Mouse (Mus musculus): Measurements from ENCODE around the gene Myo7a. TPM values are rescaled to one million over a fixed set of nuclear protein-coding genes. Genes with fewer than 3 reads are reported as not detected.

Myo7a gene
- polyA plus RNA-seq, 1 experiment: 23.0 TPM

GRCm38 (mm10) chr7:98145842-98146446 is 26.6 kb upstream of the Myo7a start:
- DNase-seq (ENCODE audit: low read depth, low spot score): no peak
- WGBS: 76% methylated on average over 12 of the region's 12 CpGs

DNA sequence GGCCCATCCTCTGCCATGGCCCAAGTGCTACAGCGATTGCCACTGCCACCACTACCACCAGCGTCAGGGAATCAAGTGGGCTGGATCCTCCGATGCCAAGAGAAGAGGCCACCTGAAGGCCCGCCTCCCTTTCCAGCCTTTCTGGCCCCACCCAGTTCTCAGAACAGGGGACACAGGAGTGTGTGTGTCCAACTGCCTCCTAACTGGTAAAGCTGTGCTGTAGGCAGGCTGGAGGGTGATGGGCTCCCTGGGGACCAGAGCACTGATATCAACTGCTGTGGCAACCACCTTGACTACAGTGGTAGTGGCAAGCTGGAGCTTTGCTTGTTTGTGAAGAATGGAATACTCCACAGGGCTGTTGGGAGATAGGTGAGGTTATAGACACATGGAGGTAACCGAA is 26.1 kb upstream of the Myo7a start, which contains the start of gene Omp:
Gene Omp, minus strand, starts transcription at position 101 of the 400 bp plus-strand sequence.
- DNase-seq (ENCODE audit: low read depth, low spot score): no peak
- 80% methylated on average over 5 of the region's 5 CpGs for WGBS

DNA sequence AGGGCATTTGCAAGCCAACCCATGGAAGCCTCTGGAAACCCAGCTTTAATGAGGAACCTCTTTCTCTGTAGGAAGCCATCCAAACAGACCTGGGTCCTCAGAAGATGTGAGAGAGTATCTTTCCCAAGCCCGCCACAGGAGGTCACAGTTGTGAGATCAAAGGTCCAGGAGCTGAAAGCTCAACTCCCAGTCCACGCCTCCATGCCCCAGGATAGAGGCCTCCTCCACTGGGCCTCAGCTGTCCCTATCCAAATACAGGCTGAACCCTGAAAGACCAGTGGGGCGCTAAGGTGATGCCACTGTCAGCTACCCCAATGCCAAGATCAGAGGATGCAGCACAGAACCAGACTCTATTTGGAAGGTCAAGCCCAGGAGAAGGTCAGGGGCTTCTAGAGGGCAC is 23.3 kb upstream of the Myo7a start:
- DNase-seq (ENCODE audit: low read depth, low spot score): no peak
- WGBS: 77% methylated on average over 3 of the region's 3 CpGs

- no peak for DNase-seq (ENCODE audit: low read depth, low spot score)
- 85% methylated on average over 8 of the region's 8 CpGs for WGBS
Measured at GRCm38 (mm10) chr7:98142247-98142646, 22.9 kb upstream of the Myo7a start.

- 44% methylated on average over 3 of the region's 3 CpGs for WGBS
- DNase-seq (ENCODE audit: low read depth, low spot score): no peak
Measured at GRCm38 (mm10) chr7:98141206-98141605, 21.9 kb upstream of the Myo7a start.

- WGBS: 37% methylated on average over 2 of the region's 2 CpGs
- no peak for DNase-seq (ENCODE audit: low read depth, low spot score)
Measured at GRCm38 (mm10) chr7:98140597-98140996, 21.3 kb upstream of the Myo7a start.

GRCm38 (mm10) chr7:98139216-98139615 is 19.9 kb upstream of the Myo7a start:
- WGBS: 67% methylated on average over 9 of the region's 9 CpGs
- no peak for DNase-seq (ENCODE audit: low read depth, low spot score)

- no peak for DNase-seq (ENCODE audit: low read depth, low spot score)
- WGBS: 82% methylated on average over 2 of the region's 2 CpGs
Measured at GRCm38 (mm10) chr7:98137995-98138394, 18.7 kb upstream of the Myo7a start.

DNA sequence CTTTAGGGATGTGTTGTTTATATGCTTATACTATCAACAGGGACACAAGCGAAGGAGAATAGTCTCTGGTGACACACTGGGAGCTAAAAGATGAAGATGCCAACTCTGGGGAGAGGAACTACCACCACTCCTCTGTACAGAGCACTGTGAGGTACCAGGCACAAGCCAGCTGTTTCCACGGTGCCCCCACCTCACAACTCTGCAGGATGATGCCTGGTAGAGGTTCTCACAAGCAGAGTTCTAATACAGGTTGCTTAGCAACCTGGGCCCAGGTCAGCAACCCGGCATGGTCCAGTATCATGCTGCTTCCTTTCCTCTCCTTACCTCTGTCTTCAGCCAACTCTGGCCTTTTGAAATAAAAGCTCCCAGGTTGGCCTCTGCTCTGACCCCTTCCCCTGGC is 18.3 kb upstream of the Myo7a start:
- no peak for DNase-seq (ENCODE audit: low read depth, low spot score)
- 67% methylated on average over 3 of the region's 3 CpGs for WGBS

- 94% methylated on average over 8 of the region's 8 CpGs for WGBS
- DNase-seq (ENCODE audit: low read depth, low spot score): no peak
Measured at GRCm38 (mm10) chr7:98131751-98132150, 12.4 kb upstream of the Myo7a start.

DNA sequence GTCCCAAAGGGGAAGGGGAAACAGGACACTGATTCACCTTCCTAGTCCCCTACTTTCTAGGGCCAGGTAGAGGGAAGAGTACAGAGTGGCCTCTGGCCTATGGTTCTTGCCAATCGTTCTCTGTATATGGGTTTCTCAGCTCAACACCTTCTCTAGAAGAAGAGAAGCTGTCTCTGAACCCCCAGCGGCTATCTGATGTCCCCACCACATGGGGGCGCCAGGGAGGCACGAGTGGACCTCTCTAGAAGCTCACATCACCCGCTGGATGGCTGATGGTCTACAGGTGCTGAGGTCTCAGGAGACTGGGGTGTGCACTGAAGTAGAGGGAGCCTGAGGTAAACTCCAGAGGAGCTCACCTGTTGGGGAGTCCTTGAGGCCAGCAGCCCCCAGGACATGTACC is 6.1 kb upstream of the Myo7a start:
- no peak for DNase-seq (ENCODE audit: low read depth, low spot score)
- WGBS: 25% methylated on average over 5 of the region's 5 CpGs

DNA sequence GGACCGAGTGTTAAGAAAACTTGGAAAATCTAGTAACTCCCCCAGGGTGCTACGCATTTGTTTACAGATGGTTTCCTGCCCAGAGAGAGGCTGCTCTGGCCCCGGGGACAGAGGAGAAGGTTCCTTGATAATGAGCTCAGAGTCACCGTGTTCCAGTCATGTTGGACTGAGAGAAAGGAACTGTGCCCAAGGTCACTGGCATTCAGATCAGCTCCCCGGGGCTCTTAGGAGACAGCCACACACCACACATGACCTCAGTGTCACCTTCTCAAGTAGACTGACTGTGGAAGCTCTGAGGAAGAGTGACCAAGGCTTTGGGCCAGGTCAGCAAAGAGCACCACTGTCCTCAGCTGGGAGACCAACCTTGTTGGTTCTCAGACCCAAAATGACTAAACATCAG is 5.4 kb upstream of the Myo7a start:
- 58% methylated on average over 5 of the region's 5 CpGs for WGBS
- DNase-seq (ENCODE audit: low read depth, low spot score): no peak

DNA sequence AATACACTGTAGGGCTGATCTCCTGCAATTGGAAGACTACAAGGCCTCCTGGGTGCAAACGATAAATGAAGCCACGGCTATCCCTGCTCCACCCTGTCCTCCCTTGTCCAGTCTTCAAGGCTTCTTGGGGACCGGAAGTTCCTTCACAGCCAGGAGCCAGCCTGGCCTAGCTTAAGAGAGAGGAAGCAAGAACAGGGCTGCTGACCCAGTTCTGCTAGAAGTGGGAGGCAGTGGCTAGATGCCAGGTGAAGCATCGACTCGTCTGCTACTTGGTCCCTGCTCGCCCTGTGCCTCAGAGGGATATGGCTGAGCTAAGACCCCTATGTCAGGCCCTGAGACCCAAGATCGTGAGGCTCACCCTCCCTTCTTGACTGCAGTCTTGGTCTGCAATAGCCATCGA is 2.3 kb upstream of the Myo7a start:
- DNase-seq (ENCODE audit: low read depth, low spot score): no peak
- 67% methylated on average over 8 of the region's 8 CpGs for WGBS

DNA sequence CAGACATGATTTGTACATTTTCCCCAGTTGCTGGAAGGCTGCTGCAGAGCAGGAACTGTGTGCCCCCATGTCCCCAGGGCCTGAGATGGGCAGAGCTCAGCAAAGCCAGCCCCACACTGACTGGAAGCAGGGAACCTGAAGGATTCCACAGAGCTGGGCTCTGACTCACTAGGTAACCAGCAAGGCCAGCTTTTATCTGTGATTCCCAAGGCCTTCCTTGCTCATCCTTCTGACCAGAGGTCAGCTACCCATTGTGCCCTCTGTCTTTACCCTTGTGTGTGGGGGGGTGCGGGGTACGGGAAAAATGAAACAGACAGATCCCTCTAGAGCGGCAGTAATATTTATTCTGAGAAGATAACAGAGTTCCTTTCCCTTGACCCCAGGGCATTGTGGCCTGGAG is 1.9 kb upstream of the Myo7a start:
- no peak for DNase-seq (ENCODE audit: low read depth, low spot score)
- WGBS: 66% methylated on average over 3 of the region's 3 CpGs

- WGBS: 4% methylated on average over 7 of the region's 7 CpGs
- DNase-seq (ENCODE audit: low read depth, low spot score): peak; percentile 74
Measured at GRCm38 (mm10) chr7:98120325-98120724, 1.0 kb upstream of the Myo7a start.

DNA sequence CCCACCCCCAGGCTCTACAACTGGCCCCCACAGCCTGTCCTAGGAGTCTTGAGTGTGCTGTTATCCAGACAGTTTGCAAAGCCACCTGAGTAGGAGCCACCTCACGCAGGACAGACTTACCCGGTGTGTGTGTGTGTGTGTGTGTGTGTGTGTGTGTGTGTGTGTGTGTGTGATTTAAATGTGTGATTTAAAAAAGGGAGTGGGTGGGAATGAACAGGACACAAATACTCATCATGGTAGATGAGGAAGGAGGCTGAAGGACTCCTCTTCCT is 573 bp upstream of the Myo7a start:
- WGBS: 85% methylated on average over 2 of the region's 2 CpGs
- DNase-seq (ENCODE audit: low read depth, low spot score): no peak

DNA sequence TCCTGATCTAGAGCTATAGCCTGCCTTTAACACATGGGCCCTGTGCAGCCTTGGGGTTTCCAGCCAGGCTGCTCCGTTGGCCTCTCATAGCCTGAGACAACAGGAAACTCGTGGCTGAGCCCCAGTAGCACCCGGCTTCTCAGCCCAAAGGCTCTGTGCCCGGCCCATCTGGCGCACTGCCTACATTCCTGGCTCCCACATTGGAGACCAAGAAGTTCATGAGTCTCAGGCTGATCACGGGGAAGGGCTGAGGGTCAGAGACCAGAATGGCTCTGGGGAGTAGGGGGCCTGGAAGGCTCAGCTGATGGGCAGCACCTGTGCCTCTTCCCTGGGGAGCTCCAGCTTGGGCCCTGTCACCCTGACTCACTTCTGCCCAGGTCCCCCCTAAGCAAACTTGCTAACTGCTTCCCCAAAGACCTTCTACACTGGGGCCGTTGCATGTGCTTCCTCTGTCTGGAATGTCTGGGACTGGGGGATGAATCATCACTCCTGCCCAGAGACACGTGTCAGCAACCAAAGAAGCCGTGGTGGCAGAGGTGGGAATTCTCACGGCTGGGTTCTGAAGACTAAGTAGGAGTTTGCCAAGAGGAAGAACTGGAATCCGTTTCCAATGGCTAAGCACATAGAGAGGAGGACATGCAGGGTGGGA is 2.2 kb downstream of the Myo7a start:
- no peak for DNase-seq (ENCODE audit: low read depth, low spot score)
- WGBS: 16% methylated on average over 11 of the region's 11 CpGs

GRCm38 (mm10) chr7:98114656-98115055 is 4.7 kb downstream of the Myo7a start:
- WGBS: 66% methylated on average over 6 of the region's 6 CpGs
- no peak for DNase-seq (ENCODE audit: low read depth, low spot score)

DNA sequence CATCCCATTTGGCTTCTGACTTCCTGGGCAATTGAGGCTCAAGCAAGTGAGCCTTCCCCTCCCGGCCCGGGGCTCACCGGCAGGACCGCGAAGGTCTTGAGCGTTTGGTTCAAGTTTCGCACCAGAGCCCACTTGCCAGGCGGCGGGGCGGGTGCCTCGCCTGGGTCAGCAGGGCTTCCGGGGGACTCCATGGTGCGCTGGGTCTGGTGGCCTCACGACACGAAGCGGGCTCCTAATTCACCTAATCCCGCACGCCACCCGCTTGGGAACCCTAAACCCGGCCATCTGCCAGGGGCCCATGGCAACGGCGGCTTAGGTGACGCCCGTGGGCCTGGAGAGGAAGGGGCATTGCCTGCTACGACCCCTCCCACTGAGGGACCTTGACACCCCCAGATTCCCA is 8.1 kb downstream of the Myo7a start:
- no peak for DNase-seq (ENCODE audit: low read depth, low spot score)
- 35% methylated on average over 25 of the region's 25 CpGs for WGBS

DNA sequence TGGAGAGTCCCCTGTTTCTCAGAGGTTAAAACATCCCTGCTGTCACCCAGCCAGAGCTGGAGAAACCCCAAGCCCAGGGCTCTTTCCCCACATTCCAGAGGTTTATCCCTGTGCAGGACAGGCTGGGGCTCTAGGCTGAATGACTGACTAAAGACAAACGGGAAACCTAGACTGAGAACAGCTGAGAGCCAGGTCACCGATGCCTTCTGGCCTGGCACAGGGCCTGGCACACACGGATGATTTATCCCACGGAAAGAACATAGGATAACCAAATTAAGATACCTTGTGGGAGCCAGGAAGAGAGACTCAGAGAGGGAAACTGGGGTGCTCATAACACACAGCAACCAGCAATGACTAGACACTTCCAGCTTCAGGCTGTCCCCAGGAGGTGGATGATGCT is 9.6 kb downstream of the Myo7a start:
- WGBS: 74% methylated on average over 4 of the region's 4 CpGs
- no peak for DNase-seq (ENCODE audit: low read depth, low spot score)

DNA sequence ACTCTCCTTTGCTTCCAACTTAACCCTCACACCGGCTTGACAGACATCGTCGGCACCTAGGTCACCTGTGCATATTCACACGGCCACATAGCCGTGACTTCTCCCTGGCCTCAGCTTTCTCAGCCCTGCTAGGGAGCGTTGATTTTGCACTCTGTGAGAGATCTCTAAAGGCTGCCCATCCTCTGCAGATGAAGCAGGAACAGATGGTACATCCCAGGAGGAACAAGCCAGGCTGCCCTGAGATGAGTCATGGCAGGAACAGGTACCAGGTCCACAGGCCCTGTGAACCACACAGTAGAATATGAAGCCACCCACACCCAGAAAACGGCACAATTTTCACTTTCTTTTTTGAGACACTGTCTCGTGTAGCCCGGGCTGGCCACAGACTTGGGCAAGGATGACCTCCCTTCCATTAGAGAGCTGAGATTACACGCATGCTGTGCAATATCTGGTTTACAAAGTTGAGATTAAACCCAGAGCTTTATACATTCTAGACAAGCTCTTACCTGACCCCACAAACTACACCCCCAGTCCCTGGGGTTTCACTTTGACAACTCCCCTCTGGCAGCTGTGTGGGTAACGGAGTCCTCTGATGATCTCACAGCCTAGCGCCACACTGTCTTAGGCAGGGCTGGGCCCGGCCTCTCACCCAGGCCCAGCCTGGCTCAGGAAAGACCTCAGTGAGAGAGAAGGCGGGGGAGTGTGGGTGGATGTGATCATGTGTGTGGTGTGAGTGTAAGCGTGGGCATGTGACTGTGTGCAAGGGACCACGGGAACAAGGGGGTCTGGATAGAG is 10.5 kb downstream of the Myo7a start:
- WGBS: 74% methylated on average over 16 of the region's 16 CpGs
- DNase-seq (ENCODE audit: low read depth, low spot score): no peak

Data from large intestine, adult 2 months (tissue).